8 mouse cellular contexts compared by ENCODE assay signal in genomic region chr4:155830596-155830995, GRCm38 (mm10). TPM values are rescaled to one million over a fixed set of nuclear protein-coding genes. Genes with fewer than 3 reads are reported as not detected.
DNase-seq lines count a peak whose midpoint lies in the region; ATAC-seq and TF ChIP-seq lines count a peak whose summit lies in the region.

No protein-coding gene starts in this region.

- no peak for TF ChIP-seq RAD21 in MEL (IDR thresholded peaks at IDR 0.05; ENCODE audit: low read depth, low read length)

- no peak for ATAC-seq in hindbrain, embryonic 11.5 days (ENCODE audit: low FRiP score)
- ATAC-seq in midbrain, embryonic 11.5 days (ENCODE audit: low FRiP score): no peak

- peaks cover 0 to 10% of the 10 kb centered on the region in 2 experiments; a peak in 1 of 4 replicates for H3K4me1 ChIP-seq in MEL (ENCODE audit: control insufficient read depth in 1 of 2, insufficient read depth in 2 of 2, low read length in 2 of 2)
- peaks cover 4% of the 10 kb centered on the region; the same call in 1 of the 2 replicates for H3K4me1 ChIP-seq in hindbrain, embryonic 11.5 days (replicated peaks; ENCODE audit: control insufficient read depth, insufficient read depth, low read length)
- H3K4me1 ChIP-seq in midbrain, embryonic 11.5 days (ENCODE audit: control insufficient read depth, insufficient read depth, low read length): peaks cover 8% of the 10 kb centered on the region

- H3K27ac ChIP-seq in MEL (ENCODE audit: control insufficient read depth, low read depth, low read length): peak overlapping the region; percentile 57
- peak overlapping the region; percentile 60; the same call in 1 of the 2 replicates for H3K27ac ChIP-seq in hindbrain, embryonic 11.5 days (ENCODE audit: low read depth, low read length)
- no peak overlapping the region for H3K27ac ChIP-seq in midbrain, embryonic 11.5 days (ENCODE audit: low read depth, low read length)

- no peaks in the 10 kb centered on the region for H3K9me3 ChIP-seq in MEL (replicated peaks; ENCODE audit: insufficient read depth, low read length)
- H3K9me3 ChIP-seq in hindbrain, embryonic 11.5 days (ENCODE audit: control insufficient read depth, low read length): no peaks in the 10 kb centered on the region
- no peaks in the 10 kb centered on the region for H3K9me3 ChIP-seq in midbrain, embryonic 11.5 days (ENCODE audit: control insufficient read depth, low read length)

- H3K36me3 ChIP-seq in MEL (ENCODE audit: control insufficient read depth in 1 of 2, insufficient read depth in 2 of 2, low read length in 2 of 2): peaks cover 0 to 7% of the 10 kb centered on the region in 2 experiments; a peak in 2 of 4 replicates
- no peaks in the 10 kb centered on the region; the same call in 1 of the 2 replicates for H3K36me3 ChIP-seq in hindbrain, embryonic 11.5 days (ENCODE audit: control insufficient read depth, insufficient read depth, low read length)
- peaks cover 7% of the 10 kb centered on the region for H3K36me3 ChIP-seq in midbrain, embryonic 11.5 days (ENCODE audit: control insufficient read depth, insufficient read depth, low read length)

- peaks cover 15% of the 10 kb centered on the region for H3K79me2 ChIP-seq in MEL (ENCODE audit: control insufficient read depth, insufficient read depth, low read length, poor library complexity)

- peak overlapping the region; percentile 54 for H3K9ac ChIP-seq in MEL (ENCODE audit: control insufficient read depth, low read depth, low read length, poor library complexity, severe bottlenecking)
- no peak overlapping the region for H3K9ac ChIP-seq in hindbrain, embryonic 11.5 days (ENCODE audit: low read depth, low read length)
- H3K9ac ChIP-seq in midbrain, embryonic 11.5 days (ENCODE audit: low read length): no peak overlapping the region

- H3K4me2 ChIP-seq in hindbrain, embryonic 11.5 days (replicated peaks; ENCODE audit: low read depth, low read length): peak overlapping the region; percentile 97; the same call in 1 of the 2 replicates
- peak overlapping the region; percentile 96; the same call in 1 of the 2 replicates for H3K4me2 ChIP-seq in midbrain, embryonic 11.5 days

- TF ChIP-seq EP300 in MEL (IDR thresholded peaks at IDR 0.05; ENCODE audit: low read depth in 1 of 2, low read length in 2 of 2): no peak

- peak; percentile 47 for DNase-seq in kidney, adult 9 months
- DNase-seq in kidney, postnatal 4 days: no peak
- DNase-seq in MEL (ENCODE audit: low read depth, low spot score): peak; percentile 68
- DNase-seq in hindbrain, embryonic 11.5 days (ENCODE audit: low spot score): no peak
- DNase-seq in midbrain, embryonic 11.5 days (ENCODE audit: low spot score, missing footprints): no peak
- DNase-seq in urinary bladder, postnatal 4 days (ENCODE audit: low spot score in 2 of 2): no peak
- DNase-seq in cerebellum, postnatal 25 days: no peak
- no peak for DNase-seq in testis, postnatal 14 days (ENCODE audit: low spot score)

- TF ChIP-seq POLR2A in MEL (IDR thresholded peaks at IDR 0.05; ENCODE audit: control insufficient read depth in 1 of 2, insufficient read depth in 1 of 2, low read depth in 1 of 2, low read length in 2 of 2, poor library complexity in 1 of 2): no peak

- no peak for TF ChIP-seq CTCF in MEL (IDR thresholded peaks at IDR 0.05 in 2 of 3, conservative IDR thresholded peaks at IDR 0.05 in 1 of 3; ENCODE audit: control insufficient read depth in 1 of 3, insufficient read depth in 1 of 3, low read depth in 2 of 3, low read length in 3 of 3, poor library complexity in 1 of 3, severe bottlenecking in 1 of 3)

- peak overlapping the region; percentile 24 to 84 for H3K4me3 ChIP-seq in MEL (ENCODE audit: control insufficient read depth in 1 of 2, insufficient read depth in 1 of 2, low read depth in 2 of 2, low read length in 2 of 2)
- peak overlapping the region; percentile 90; the same call in 1 of the 2 replicates for H3K4me3 ChIP-seq in hindbrain, embryonic 11.5 days (ENCODE audit: low read depth, low read length)
- peak overlapping the region; percentile 87; the same call in 1 of the 2 replicates for H3K4me3 ChIP-seq in midbrain, embryonic 11.5 days (ENCODE audit: low read depth, low read length)

- H3K27me3 ChIP-seq in MEL (ENCODE audit: control insufficient read depth in 1 of 2, insufficient read depth in 2 of 2, low read length in 2 of 2): no peaks in the 10 kb centered on the region
- no peaks in the 10 kb centered on the region for H3K27me3 ChIP-seq in hindbrain, embryonic 11.5 days (ENCODE audit: control insufficient read depth, insufficient read depth, low read length)
- no peaks in the 10 kb centered on the region for H3K27me3 ChIP-seq in midbrain, embryonic 11.5 days (ENCODE audit: control insufficient read depth, insufficient read depth, low read length)

- WGBS in hindbrain, embryonic 11.5 days: 60% methylated on average over 8 of the region's 8 CpGs
- WGBS in midbrain, embryonic 11.5 days: 63% methylated on average over 8 of the region's 8 CpGs

TF ChIP-seq in MEL, 35 proteins besides CTCF, POLR2A, EP300 and RAD21:
- TF ChIP-seq POLR2AphosphoS5 (IDR thresholded peaks at IDR 0.05; ENCODE audit: borderline replicate concordance, low read depth, low read length) (no peak), ZMIZ1 (IDR thresholded peaks at IDR 0.05; ENCODE audit: low read depth, low read length) (no peak), NELFE (IDR thresholded peaks at IDR 0.05; ENCODE audit: low read depth, low read length) (no peak), CHD2 (IDR thresholded peaks at IDR 0.05; ENCODE audit: low read length) (no peak), TBP (IDR thresholded peaks at IDR 0.05; ENCODE audit: low read depth, low read length) (no peak), JUND (IDR thresholded peaks at IDR 0.05; ENCODE audit: low read depth, low read length) (no peak), E2F4 (IDR thresholded peaks at IDR 0.05; ENCODE audit: borderline replicate concordance, low read depth, low read length) (no peak), NRF1 (IDR thresholded peaks at IDR 0.05; ENCODE audit: insufficient read depth, low read depth, low read length, poor library complexity, severe bottlenecking) (no peak), HCFC1 (IDR thresholded peaks at IDR 0.05; ENCODE audit: low read depth, low read length) (no peak), UBTF (IDR thresholded peaks at IDR 0.05; ENCODE audit: borderline replicate concordance, insufficient read depth, low read depth, low read length) (no peak)

RNA-seq across cellular contexts. Expression of gene Aurkaip1, which starts 0.5 kb away (rescaled TPM):
- total RNA-seq in MEL (2012; rRNA removed): 153 and 166 TPM in 2 replicates
- polyA plus RNA-seq in MEL (2012; ENCODE audit: insufficient read depth in 1 of 2, insufficient read length in 2 of 2, low read depth in 1 of 2, low replicate concordance in 2 of 2, missing spikeins in 1 of 2): 100 to 1,000 TPM in 1 of 2 experiments, not detected in 1; 203 TPM
- polyA plus RNA-seq in hindbrain, embryonic 11.5 days (2014; fragmentation: Nextera tagmentation; extraction: Ambion mirVana): 112 and 123 TPM in 2 replicates
- 113 and 128 TPM in 2 replicates for polyA plus RNA-seq in midbrain, embryonic 11.5 days (2014; fragmentation: Nextera tagmentation; extraction: Ambion mirVana)

RNA-seq across cellular contexts. Expression of gene Mxra8, which starts 8.9 kb away (rescaled TPM):
- not detected in 2 replicates for total RNA-seq in MEL (2012; rRNA removed)
- polyA plus RNA-seq in MEL (2012; ENCODE audit: insufficient read depth in 1 of 2, insufficient read length in 2 of 2, low read depth in 1 of 2, low replicate concordance in 2 of 2, missing spikeins in 1 of 2): under 1 TPM in 1 of 2 experiments, not detected in 1; 0.46 TPM
- 31.1 and 36.8 TPM in 2 replicates for polyA plus RNA-seq in hindbrain, embryonic 11.5 days (2014; fragmentation: Nextera tagmentation; extraction: Ambion mirVana)
- polyA plus RNA-seq in midbrain, embryonic 11.5 days (2014; fragmentation: Nextera tagmentation; extraction: Ambion mirVana): 37.7 and 41.9 TPM in 2 replicates

RNA-seq across cellular contexts. Expression of gene Dvl1, which starts 16.6 kb away (rescaled TPM):
- 43.4 and 56.8 TPM in 2 replicates for total RNA-seq in MEL (2012; rRNA removed)
- polyA plus RNA-seq in MEL (2012; ENCODE audit: insufficient read depth in 1 of 2, insufficient read length in 2 of 2, low read depth in 1 of 2, low replicate concordance in 2 of 2, missing spikeins in 1 of 2): 10 to 100 TPM in 1 of 2 experiments, not detected in 1; 60.3 TPM
- 7.5 and 8.8 TPM in 2 replicates for polyA plus RNA-seq in hindbrain, embryonic 11.5 days (2014; fragmentation: Nextera tagmentation; extraction: Ambion mirVana)
- polyA plus RNA-seq in midbrain, embryonic 11.5 days (2014; fragmentation: Nextera tagmentation; extraction: Ambion mirVana): 8.6 and 10.7 TPM in 2 replicates

RNA-seq across cellular contexts. Expression of gene Ccnl2, which starts 18.3 kb away (rescaled TPM):
- 38.2 and 46.1 TPM in 2 replicates for total RNA-seq in MEL (2012; rRNA removed)
- polyA plus RNA-seq in MEL (2012; ENCODE audit: insufficient read depth in 1 of 2, insufficient read length in 2 of 2, low read depth in 1 of 2, low replicate concordance in 2 of 2, missing spikeins in 1 of 2): 100 to 1,000 TPM in 1 of 2 experiments, 10 to 100 TPM in 1; 48.6 to 103 TPM
- polyA plus RNA-seq in hindbrain, embryonic 11.5 days (2014; fragmentation: Nextera tagmentation; extraction: Ambion mirVana): 163 and 170 TPM in 2 replicates
- polyA plus RNA-seq in midbrain, embryonic 11.5 days (2014; fragmentation: Nextera tagmentation; extraction: Ambion mirVana): 146 and 157 TPM in 2 replicates

RNA-seq across cellular contexts. Expression of gene Mrpl20, which starts 27.9 kb away (rescaled TPM):
- 301 and 346 TPM in 2 replicates for total RNA-seq in MEL (2012; rRNA removed)
- polyA plus RNA-seq in MEL (2012; ENCODE audit: insufficient read depth in 1 of 2, insufficient read length in 2 of 2, low read depth in 1 of 2, low replicate concordance in 2 of 2, missing spikeins in 1 of 2): 100 to 1,000 TPM in 1 of 2 experiments, not detected in 1; 336 TPM
- 238 and 242 TPM in 2 replicates for polyA plus RNA-seq in hindbrain, embryonic 11.5 days (2014; fragmentation: Nextera tagmentation; extraction: Ambion mirVana)
- polyA plus RNA-seq in midbrain, embryonic 11.5 days (2014; fragmentation: Nextera tagmentation; extraction: Ambion mirVana): 225 and 243 TPM in 2 replicates

Comparison
In these comparisons a context has a peak if more than half of its experiments do, and no peak if none do; other contexts are left out.
1. DNase-seq: peak in kidney, adult 9 months (single experiment) and MEL (single experiment); none in kidney, postnatal 4 days (0 of 2), hindbrain, embryonic 11.5 days (single experiment), midbrain, embryonic 11.5 days (single experiment), urinary bladder, postnatal 4 days (0 of 2), cerebellum, postnatal 25 days (0 of 2) and testis, postnatal 14 days (single experiment).
2. RNA of gene Mxra8, which starts 8.9 kb away (polyA plus RNA-seq): 37.7 to 41.9 TPM in midbrain, embryonic 11.5 days and 31.1 to 36.8 TPM in hindbrain, embryonic 11.5 days; 0.46 TPM in MEL; every median in the first group is over 10 times any median in the second.
3. Peak in every context shown above with its lines, with median percentiles within 50 percentile points of each other: H3K4me3 ChIP-seq.